7 mouse cellular contexts compared by ENCODE assay signal in genomic region chr6:30402091-30402491, GRCm38 (mm10). TPM values are rescaled to one million over a fixed set of nuclear protein-coding genes. Genes with fewer than 3 reads are reported as not detected.
A peak's percentile ranks its signal among the peaks of the same experiment; 100 is the strongest.
DNase-seq lines count a peak whose midpoint lies in the region; ATAC-seq and TF ChIP-seq lines count a peak whose summit lies in the region.

No protein-coding gene starts in this region.

- TF ChIP-seq EP300 in lung, postnatal 0 days (IDR thresholded peaks at IDR 0.05) = no peak

- H3K9ac ChIP-seq in lung, postnatal 0 days (replicated peaks; ENCODE audit: low read depth) = peak overlapping the region; percentile 74

- 1% methylated on average over 28 of the region's 29 CpGs for WGBS in spleen, adult 2 months
- under 1% methylated on average over 29 of the region's 29 CpGs for WGBS in hindbrain, embryonic 10.5 days
- WGBS in lung, postnatal 0 days = under 1% methylated on average over 29 of the region's 29 CpGs

- H3K4me3 ChIP-seq in spleen, adult 2 months (ENCODE audit: extremely low read depth, insufficient read depth, insufficient read length) = peak overlapping the region; percentile 100
- peak overlapping the region; percentile 73 for H3K4me3 ChIP-seq in hindbrain, embryonic 10.5 days
- H3K4me3 ChIP-seq in lung, postnatal 0 days (ENCODE audit: low read depth, low read length) = peak overlapping the region; percentile 93

- no peak for TF ChIP-seq CTCF in spleen, adult 2 months (IDR thresholded peaks at IDR 0.05; ENCODE audit: extremely low read depth, insufficient read depth, insufficient read length, insufficient replicate concordance)
- no peak for TF ChIP-seq CTCF in lung, postnatal 0 days (IDR thresholded peaks at IDR 0.05)

- no peaks in the 10 kb centered on the region for H3K27me3 ChIP-seq in spleen, adult 2 months (ENCODE audit: control insufficient read depth, insufficient read depth, low read length)
- no peaks in the 10 kb centered on the region for H3K27me3 ChIP-seq in hindbrain, embryonic 10.5 days (ENCODE audit: insufficient read depth, poor library complexity, severe bottlenecking)
- no peaks in the 10 kb centered on the region for H3K27me3 ChIP-seq in lung, postnatal 0 days (replicated peaks; ENCODE audit: insufficient read depth, low read length)

- H3K9me3 ChIP-seq in hindbrain, embryonic 10.5 days = no peaks in the 10 kb centered on the region
- H3K9me3 ChIP-seq in lung, postnatal 0 days (ENCODE audit: low read length) = no peaks in the 10 kb centered on the region

- no peak for TF ChIP-seq POLR2A in spleen, adult 2 months (IDR thresholded peaks at IDR 0.05; ENCODE audit: low read depth, low read length)

- no peak for DNase-seq in spleen, adult 2 months (ENCODE audit: low read depth in 1 of 2, low spot score in 2 of 2)
- DNase-seq in spleen, adult 12 weeks (ENCODE audit: low spot score) = no peak
- DNase-seq in embryo, embryonic 10.5 days (ENCODE audit: low spot score) = peak; percentile 51
- no peak for DNase-seq in hindbrain, embryonic 10.5 days (ENCODE audit: low spot score)
- peak; percentile 56 for DNase-seq in lung, postnatal 0 days (ENCODE audit: low spot score)
- DNase-seq in testis, postnatal 14 days (ENCODE audit: low spot score) = peak; percentile 74
- no peak for DNase-seq in cerebellum, postnatal 36 days

- peak overlapping the region; percentile 62 for H3K4me2 ChIP-seq in lung, postnatal 0 days (replicated peaks; ENCODE audit: low read depth, low read length)

- no peaks in the 10 kb centered on the region; the same call in 1 of the 2 replicates for H3K4me1 ChIP-seq in spleen, adult 2 months (ENCODE audit: control insufficient read depth, insufficient read depth, insufficient read length)
- peaks cover 27% of the 10 kb centered on the region for H3K4me1 ChIP-seq in hindbrain, embryonic 10.5 days (replicated peaks)
- no peaks in the 10 kb centered on the region for H3K4me1 ChIP-seq in lung, postnatal 0 days (ENCODE audit: insufficient read depth, low read depth, low read length)

- peak; percentile 24 for ATAC-seq in lung, postnatal 0 days

- peak overlapping the region; percentile 72; the same call in 1 of the 2 replicates for H3K27ac ChIP-seq in spleen, adult 2 months (ENCODE audit: insufficient read depth, low read length)
- H3K27ac ChIP-seq in hindbrain, embryonic 10.5 days = peak overlapping the region; percentile 94
- peak overlapping the region; percentile 89 for H3K27ac ChIP-seq in lung, postnatal 0 days (ENCODE audit: low read length)

- no peaks in the 10 kb centered on the region for H3K36me3 ChIP-seq in spleen, adult 2 months (ENCODE audit: control insufficient read depth, insufficient read depth, low read length)
- peaks cover 7% of the 10 kb centered on the region; the same call in 1 of the 2 replicates for H3K36me3 ChIP-seq in hindbrain, embryonic 10.5 days
- no peaks in the 10 kb centered on the region for H3K36me3 ChIP-seq in lung, postnatal 0 days (ENCODE audit: insufficient read depth, low read length)

RNA-seq across cellular contexts. Expression of gene Klhdc10, which starts 0.4 kb away (rescaled TPM):
- polyA plus RNA-seq in spleen, adult 2 months (2012; rRNA removed) = 6.7 and 10.0 TPM in 2 replicates
- 26.1 and 29.2 TPM in 2 replicates for polyA plus RNA-seq in hindbrain, embryonic 10.5 days (2016; fragmentation: Nextera tagmentation; extraction: Ambion mirVana)
- polyA plus RNA-seq in lung, postnatal 0 days (2015; fragmentation: Nextera tagmentation; extraction: Ambion mirVana) = 7.9 and 8.9 TPM in 2 replicates

RNA-seq across cellular contexts. Expression of gene Zc3hc1, which starts 11.3 kb away (rescaled TPM):
- 11.3 and 12.3 TPM in 2 replicates for polyA plus RNA-seq in spleen, adult 2 months (2012; rRNA removed)
- polyA plus RNA-seq in hindbrain, embryonic 10.5 days (2016; fragmentation: Nextera tagmentation; extraction: Ambion mirVana) = 74.9 and 76.1 TPM in 2 replicates
- 22.9 and 23.6 TPM in 2 replicates for polyA plus RNA-seq in lung, postnatal 0 days (2015; fragmentation: Nextera tagmentation; extraction: Ambion mirVana)

Comparison
In these comparisons a context has a peak if more than half of its experiments do, and no peak if none do; other contexts are left out.
1. DNase-seq: peak in embryo, embryonic 10.5 days (single experiment), lung, postnatal 0 days (single experiment) and testis, postnatal 14 days (single experiment); none in spleen, adult 2 months (0 of 2), spleen, adult 12 weeks (single experiment), hindbrain, embryonic 10.5 days (single experiment) and cerebellum, postnatal 36 days (0 of 2).
2. Peak in every context shown above with its lines, with median percentiles within 50 percentile points of each other: H3K27ac ChIP-seq and H3K4me3 ChIP-seq.